Mouse (Mus musculus): ENCODE data around the gene Rnf17. TPM values are rescaled to one million over a fixed set of nuclear protein-coding genes. Genes with fewer than 3 reads are reported as not detected.

Gene Rnf17
- polyA plus RNA-seq, 1 experiment from 2014 or later = 1.8 TPM

- no peak overlapping the region for H3K9ac ChIP-seq (ENCODE audit: low read length)
- H3K4me2 ChIP-seq (ENCODE audit: low read depth, low read length) = no peak overlapping the region
- no peaks in the 10 kb centered on the region for H3K36me3 ChIP-seq (ENCODE audit: control insufficient read depth, insufficient read depth)
- H3K4me3 ChIP-seq (ENCODE audit: low read length) = no peak overlapping the region
- peaks cover 32% of the 10 kb centered on the region for H3K27me3 ChIP-seq (ENCODE audit: control insufficient read depth, insufficient read depth, low read length)
- no peak overlapping the region for H3K27ac ChIP-seq (ENCODE audit: low read length)
- ATAC-seq (replicated peaks; ENCODE audit: extremely low read depth, insufficient read depth, low FRiP score) = no peak
- H3K9me3 ChIP-seq (replicated peaks; ENCODE audit: control insufficient read depth, low read length) = no peaks in the 10 kb centered on the region
- 56% methylated on average over 3 of the region's 3 CpGs for WGBS
- peaks cover 3% of the 10 kb centered on the region for H3K4me1 ChIP-seq (ENCODE audit: control insufficient read depth, insufficient read depth, low read length)
Measured at GRCm38 (mm10) chr14:56368834-56369233, 33.5 kb upstream of the Rnf17 start.

DNA sequence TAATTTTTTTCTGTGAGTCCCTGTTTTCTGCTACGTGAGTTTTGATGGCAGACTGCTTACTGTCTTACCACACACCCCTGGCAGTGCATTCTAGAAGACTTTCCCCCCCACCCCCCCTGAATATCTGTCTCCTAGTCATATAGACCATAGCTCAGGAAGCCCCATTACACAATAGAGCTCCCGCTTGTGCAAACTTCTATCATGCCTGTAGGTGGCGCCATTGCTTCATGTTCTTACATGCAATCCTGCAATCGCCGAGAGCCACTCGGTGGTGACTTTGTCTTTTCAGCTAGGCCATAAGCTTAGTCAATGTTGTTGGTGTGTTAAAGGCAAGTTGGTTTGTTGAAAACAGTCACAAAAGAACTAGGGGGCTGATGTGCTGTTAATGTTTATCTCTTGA, 26.6 kb upstream of the Rnf17 start:
- no peak overlapping the region for H3K4me2 ChIP-seq (ENCODE audit: low read depth, low read length)
- no peaks in the 10 kb centered on the region for H3K27me3 ChIP-seq (ENCODE audit: control insufficient read depth, insufficient read depth, low read length)
- H3K9me3 ChIP-seq (replicated peaks; ENCODE audit: control insufficient read depth, low read length) = no peaks in the 10 kb centered on the region
- H3K27ac ChIP-seq (ENCODE audit: low read length) = no peak overlapping the region
- H3K4me3 ChIP-seq (ENCODE audit: low read length) = no peak overlapping the region
- 0 out of 2 replicates have a peak, but pooled peaks have one; percentile 52 for ATAC-seq (replicated peaks; ENCODE audit: extremely low read depth, insufficient read depth, low FRiP score)
- H3K9ac ChIP-seq (ENCODE audit: low read length) = no peak overlapping the region
- WGBS = 2% methylated on average over 6 of the region's 6 CpGs
- H3K4me1 ChIP-seq (ENCODE audit: control insufficient read depth, insufficient read depth, low read length) = no peaks in the 10 kb centered on the region
- no peaks in the 10 kb centered on the region for H3K36me3 ChIP-seq (ENCODE audit: control insufficient read depth, insufficient read depth)

DNA sequence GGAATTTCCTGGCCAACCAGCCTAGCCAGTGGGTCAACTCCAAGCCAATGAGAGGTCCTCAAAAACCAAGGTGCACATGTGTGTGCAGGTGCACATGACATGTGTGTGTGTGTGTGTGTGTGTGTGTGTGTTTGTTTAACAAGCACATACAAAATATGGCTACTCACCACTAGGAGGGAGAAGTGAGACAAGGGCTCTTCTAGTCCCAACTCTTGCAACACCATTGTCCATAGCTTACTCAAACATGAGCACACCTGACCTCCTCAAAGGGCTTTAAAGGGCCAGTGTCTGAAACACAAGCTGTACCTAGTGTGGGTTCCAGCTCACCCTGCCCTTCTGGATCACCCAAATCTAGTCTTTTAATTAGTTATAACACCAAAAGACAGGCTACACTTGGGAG, 24.6 kb upstream of the Rnf17 start:
- no peak overlapping the region for H3K27ac ChIP-seq (ENCODE audit: low read length)
- no peaks in the 10 kb centered on the region for H3K36me3 ChIP-seq (ENCODE audit: control insufficient read depth, insufficient read depth)
- no peak overlapping the region for H3K4me2 ChIP-seq (ENCODE audit: low read depth, low read length)
- H3K9me3 ChIP-seq (replicated peaks; ENCODE audit: control insufficient read depth, low read length) = no peaks in the 10 kb centered on the region
- H3K4me3 ChIP-seq (ENCODE audit: low read length) = no peak overlapping the region
- no peak overlapping the region for H3K9ac ChIP-seq (ENCODE audit: low read length)
- H3K27me3 ChIP-seq (ENCODE audit: control insufficient read depth, insufficient read depth, low read length) = no peaks in the 10 kb centered on the region
- H3K4me1 ChIP-seq (ENCODE audit: control insufficient read depth, insufficient read depth, low read length) = no peaks in the 10 kb centered on the region
- ATAC-seq (replicated peaks; ENCODE audit: extremely low read depth, insufficient read depth, low FRiP score) = no peak

GRCm38 (mm10) chr14:56379336-56379735, 23.0 kb upstream of the Rnf17 start:
- Histone ChIP-seq H3K27me3 (ENCODE audit: control insufficient read depth, insufficient read depth, low read length) (no peaks in the 10 kb centered on the region), H3K4me3 (ENCODE audit: low read length) (no peak overlapping the region), H3K4me1 (ENCODE audit: control insufficient read depth, insufficient read depth, low read length) (no peaks in the 10 kb centered on the region), H3K27ac (ENCODE audit: low read length) (no peak overlapping the region), H3K4me2 (ENCODE audit: low read depth, low read length) (no peak overlapping the region), H3K9ac (ENCODE audit: low read length) (no peak overlapping the region), H3K9me3 (replicated peaks; ENCODE audit: control insufficient read depth, low read length) (no peaks in the 10 kb centered on the region), H3K36me3 (ENCODE audit: control insufficient read depth, insufficient read depth) (no peaks in the 10 kb centered on the region)
- no peak for ATAC-seq (replicated peaks; ENCODE audit: extremely low read depth, insufficient read depth, low FRiP score)
- 42% methylated on average over 9 of the region's 9 CpGs for WGBS

GRCm38 (mm10) chr14:56382366-56382765, 20.0 kb upstream of the Rnf17 start:
- ATAC-seq (replicated peaks; ENCODE audit: extremely low read depth, insufficient read depth, low FRiP score) = no peak
- H3K9ac ChIP-seq (ENCODE audit: low read length) = no peak overlapping the region
- no peaks in the 10 kb centered on the region for H3K36me3 ChIP-seq (ENCODE audit: control insufficient read depth, insufficient read depth)
- no peaks in the 10 kb centered on the region for H3K9me3 ChIP-seq (replicated peaks; ENCODE audit: control insufficient read depth, low read length)
- H3K27me3 ChIP-seq (ENCODE audit: control insufficient read depth, insufficient read depth, low read length) = no peaks in the 10 kb centered on the region
- H3K4me3 ChIP-seq (ENCODE audit: low read length) = no peak overlapping the region
- H3K4me2 ChIP-seq (ENCODE audit: low read depth, low read length) = no peak overlapping the region
- H3K4me1 ChIP-seq (ENCODE audit: control insufficient read depth, insufficient read depth, low read length) = no peaks in the 10 kb centered on the region
- 83% methylated on average over 4 of the region's 4 CpGs for WGBS
- H3K27ac ChIP-seq (ENCODE audit: low read length) = no peak overlapping the region

- no peak for ATAC-seq (replicated peaks; ENCODE audit: extremely low read depth, insufficient read depth, low FRiP score)
- Histone ChIP-seq H3K27ac (ENCODE audit: low read length) (no peak overlapping the region), H3K4me2 (ENCODE audit: low read depth, low read length) (no peak overlapping the region), H3K36me3 (ENCODE audit: control insufficient read depth, insufficient read depth) (no peaks in the 10 kb centered on the region), H3K27me3 (ENCODE audit: control insufficient read depth, insufficient read depth, low read length) (no peaks in the 10 kb centered on the region), H3K9me3 (replicated peaks; ENCODE audit: control insufficient read depth, low read length) (no peaks in the 10 kb centered on the region), H3K4me3 (ENCODE audit: low read length) (no peak overlapping the region), H3K4me1 (ENCODE audit: control insufficient read depth, insufficient read depth, low read length) (peaks cover 5% of the 10 kb centered on the region), H3K9ac (ENCODE audit: low read length) (no peak overlapping the region)
- 54% methylated on average over 3 of the region's 3 CpGs for whole genome bisulfite sequencing
Measured at GRCm38 (mm10) chr14:56390247-56390646, 12.1 kb upstream of the Rnf17 start.

DNA sequence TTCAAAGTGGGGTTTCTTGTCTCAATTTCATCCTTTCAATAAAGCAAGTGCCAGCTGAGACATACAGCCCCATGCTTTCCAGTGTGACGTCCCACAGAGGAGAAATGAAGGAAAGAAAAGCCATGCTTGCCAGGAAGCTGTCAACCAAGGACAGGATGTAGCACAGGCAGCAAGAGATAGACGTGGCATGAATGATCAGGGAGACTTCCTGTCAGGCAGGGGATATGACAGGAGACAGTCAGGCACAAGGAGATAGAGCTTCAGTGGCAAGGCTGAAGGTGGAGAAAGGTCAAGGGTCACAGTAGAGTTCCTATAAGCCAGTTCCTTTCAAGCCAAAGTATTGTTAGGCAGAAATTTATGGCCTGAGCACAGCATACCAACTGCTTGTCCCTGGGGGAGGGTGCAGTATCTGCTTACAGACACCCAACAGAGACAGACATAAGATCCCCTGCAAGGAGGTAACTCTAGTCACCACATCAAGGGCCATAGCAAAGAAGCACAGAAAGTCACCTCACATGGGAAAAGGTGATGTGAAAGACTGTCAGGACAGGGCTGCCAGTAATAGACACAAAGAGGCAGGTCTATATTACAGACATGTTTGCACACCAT, 8.6 kb upstream of the Rnf17 start:
- ATAC-seq (replicated peaks; ENCODE audit: extremely low read depth, insufficient read depth, low FRiP score) = no peak
- Histone ChIP-seq H3K9me3 (replicated peaks; ENCODE audit: control insufficient read depth, low read length) (no peaks in the 10 kb centered on the region), H3K27ac (ENCODE audit: low read length) (no peak overlapping the region), H3K27me3 (ENCODE audit: control insufficient read depth, insufficient read depth, low read length) (no peaks in the 10 kb centered on the region), H3K4me2 (ENCODE audit: low read depth, low read length) (no peak overlapping the region), H3K9ac (ENCODE audit: low read length) (no peak overlapping the region), H3K36me3 (ENCODE audit: control insufficient read depth, insufficient read depth) (no peaks in the 10 kb centered on the region), H3K4me1 (ENCODE audit: control insufficient read depth, insufficient read depth, low read length) (peaks cover 5% of the 10 kb centered on the region), H3K4me3 (ENCODE audit: low read length) (no peak overlapping the region)
- WGBS = 7% methylated on average over 2 of the region's 2 CpGs

GRCm38 (mm10) chr14:56398001-56398400, 4.4 kb upstream of the Rnf17 start:
- Histone ChIP-seq H3K9me3 (replicated peaks; ENCODE audit: control insufficient read depth, low read length) (no peaks in the 10 kb centered on the region), H3K27me3 (ENCODE audit: control insufficient read depth, insufficient read depth, low read length) (no peaks in the 10 kb centered on the region), H3K4me3 (ENCODE audit: low read length) (no peak overlapping the region), H3K36me3 (ENCODE audit: control insufficient read depth, insufficient read depth) (no peaks in the 10 kb centered on the region), H3K27ac (ENCODE audit: low read length) (no peak overlapping the region), H3K4me2 (ENCODE audit: low read depth, low read length) (no peak overlapping the region), H3K9ac (ENCODE audit: low read length) (no peak overlapping the region), H3K4me1 (ENCODE audit: control insufficient read depth, insufficient read depth, low read length) (peaks cover 5% of the 10 kb centered on the region)
- no peak for ATAC-seq (replicated peaks; ENCODE audit: extremely low read depth, insufficient read depth, low FRiP score)

- ATAC-seq (replicated peaks; ENCODE audit: extremely low read depth, insufficient read depth, low FRiP score) = no peak
- Histone ChIP-seq H3K27ac (ENCODE audit: low read length) (no peak overlapping the region), H3K36me3 (ENCODE audit: control insufficient read depth, insufficient read depth) (no peaks in the 10 kb centered on the region), H3K9ac (ENCODE audit: low read length) (no peak overlapping the region), H3K27me3 (ENCODE audit: control insufficient read depth, insufficient read depth, low read length) (no peaks in the 10 kb centered on the region), H3K9me3 (replicated peaks; ENCODE audit: control insufficient read depth, low read length) (no peaks in the 10 kb centered on the region), H3K4me3 (ENCODE audit: low read length) (no peak overlapping the region), H3K4me2 (ENCODE audit: low read depth, low read length) (no peak overlapping the region), H3K4me1 (ENCODE audit: control insufficient read depth, insufficient read depth, low read length) (no peaks in the 10 kb centered on the region)
- 87% methylated on average over 2 of the region's 2 CpGs for WGBS
Measured at GRCm38 (mm10) chr14:56403072-56403375, 643 bp downstream of the Rnf17 start.

DNA sequence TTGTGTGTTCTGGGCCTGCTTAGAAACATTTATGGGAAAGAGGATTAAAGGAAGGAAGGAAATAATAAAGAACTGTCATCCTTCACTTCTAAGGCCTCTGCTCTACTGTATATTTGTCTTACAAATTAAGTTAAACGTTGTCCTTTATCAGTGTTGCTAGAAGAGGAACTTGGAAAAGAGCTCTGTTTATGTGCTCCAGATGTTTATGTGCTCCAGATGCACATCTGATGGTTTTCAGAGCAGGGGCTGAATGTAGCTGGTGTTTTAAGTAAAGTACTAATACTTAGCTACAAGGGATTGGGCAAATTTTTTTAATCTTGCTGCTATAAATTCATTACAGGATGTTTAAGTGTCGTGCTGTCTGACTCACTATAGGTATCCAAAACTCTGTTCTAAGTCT, 59.7 kb downstream of the Rnf17 start:
- H3K4me1 ChIP-seq (ENCODE audit: control insufficient read depth, insufficient read depth, low read length) = no peaks in the 10 kb centered on the region
- H3K4me3 ChIP-seq (ENCODE audit: low read length) = no peak overlapping the region
- no peak overlapping the region for H3K27ac ChIP-seq (ENCODE audit: low read length)
- H3K9ac ChIP-seq (ENCODE audit: low read length) = no peak overlapping the region
- no peaks in the 10 kb centered on the region for H3K36me3 ChIP-seq (ENCODE audit: control insufficient read depth, insufficient read depth)
- no peaks in the 10 kb centered on the region for H3K27me3 ChIP-seq (ENCODE audit: control insufficient read depth, insufficient read depth, low read length)
- no peaks in the 10 kb centered on the region for H3K9me3 ChIP-seq (replicated peaks; ENCODE audit: control insufficient read depth, low read length)
- 46% methylated on average over 2 of the region's 2 CpGs for WGBS
- H3K4me2 ChIP-seq (ENCODE audit: low read depth, low read length) = no peak overlapping the region
- no peak for ATAC-seq (replicated peaks; ENCODE audit: extremely low read depth, insufficient read depth, low FRiP score)

Measured in heart, embryonic 16.5 days (tissue).